Mouse (Mus musculus) gonadal fat pad, adult 2 months (tissue): ENCODE results near the gene Enkur. TPM values are rescaled to one million over a fixed set of nuclear protein-coding genes. Genes with fewer than 3 reads are reported as not detected.
"Not testable (repeated sequence)": the region's sequence is repeated elsewhere in the genome, so short reads cannot be mapped to it uniquely, and the experiment has no call there.

Source experiments
- DNase-seq: peaks from one replicate; pipeline ENCODE4 v3.0.0-alpha.2; 2012; ENCODE audit warnings: low read depth
- polyA plus RNA-seq: library from polyadenylated mRNA; depleted of rRNA; stranded (reverse); fragments of >200 nt; gene quantifications from 2 replicates; pipeline ENCODE4 v1.2.3, GENCODE M21; 2012; rRNA removed

Enkur gene
- 0.39 and 1.4 TPM in 2 replicates for polyA plus RNA-seq

DNA sequence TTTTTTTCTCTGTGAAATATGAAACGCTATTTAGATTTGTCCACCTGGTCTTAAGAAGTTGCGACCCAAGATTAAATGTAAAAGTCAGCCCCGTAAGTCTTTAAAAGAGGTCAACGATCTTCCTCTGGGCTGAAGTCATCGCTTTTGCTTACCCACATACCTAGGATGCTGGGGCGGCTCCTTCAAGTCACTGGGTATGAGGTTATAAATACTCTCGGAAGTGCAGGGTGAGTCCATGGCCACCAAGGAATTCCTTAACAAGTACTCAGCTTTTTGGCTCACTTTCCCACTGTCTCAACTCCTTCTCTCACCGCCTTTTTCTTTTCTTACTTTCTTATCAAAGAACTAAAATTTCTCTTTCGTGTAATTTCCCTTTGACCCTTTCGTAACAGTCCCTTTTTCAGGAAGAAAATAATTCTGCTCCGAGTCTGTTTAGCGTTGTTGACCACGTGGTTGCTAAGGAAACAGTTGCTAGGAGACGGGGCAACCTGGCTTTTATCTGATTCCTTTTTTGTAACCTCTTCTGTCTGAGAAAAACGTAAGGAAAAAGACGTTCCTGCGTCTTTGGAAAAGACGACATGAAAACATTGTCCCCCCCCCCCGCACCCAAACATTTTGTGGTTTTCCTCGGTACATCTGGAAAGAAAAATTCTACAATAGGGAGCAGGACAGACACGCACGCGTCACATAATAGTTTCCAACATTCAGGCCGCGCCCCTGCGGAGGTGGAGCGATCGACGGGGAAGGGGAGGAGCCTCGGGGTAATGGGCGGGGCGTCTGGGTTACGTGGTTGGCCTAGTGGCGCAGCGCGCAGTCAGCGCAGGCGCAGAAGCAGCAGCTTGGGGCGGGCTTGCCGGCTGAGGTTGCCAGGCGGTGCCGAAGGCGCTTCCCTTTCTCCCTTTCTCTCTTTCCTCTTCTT is at the start of gene Enkur, which contains the start of gene Thnsl1:
Enkur (minus strand) TSS at position 454 of the 919 bp plus-strand sequence.
Thnsl1 (plus strand) TSS at position 813 of the 919 bp plus-strand sequence.
- DNase-seq: peak; percentile 60

DNA sequence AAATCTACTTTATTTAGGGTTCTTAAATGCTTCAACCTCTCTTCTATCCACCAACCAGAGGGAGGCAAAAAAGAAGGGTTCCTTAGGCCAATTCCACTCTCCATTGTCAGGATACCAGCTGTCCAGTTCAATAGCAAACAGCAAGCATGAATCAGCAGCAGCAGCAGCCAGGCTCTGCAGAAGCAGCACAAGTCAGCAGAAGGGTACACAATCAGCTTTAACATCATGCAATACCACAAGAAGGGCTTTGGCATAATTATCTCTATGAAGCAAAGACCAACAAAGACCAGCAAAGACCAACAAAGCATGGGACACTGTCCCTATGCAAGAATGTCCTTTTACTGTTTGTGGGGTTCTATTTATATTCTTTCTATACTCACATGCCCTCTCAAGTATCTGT is 49.1 kb upstream of the Enkur start:
- no peak for DNase-seq

DNA sequence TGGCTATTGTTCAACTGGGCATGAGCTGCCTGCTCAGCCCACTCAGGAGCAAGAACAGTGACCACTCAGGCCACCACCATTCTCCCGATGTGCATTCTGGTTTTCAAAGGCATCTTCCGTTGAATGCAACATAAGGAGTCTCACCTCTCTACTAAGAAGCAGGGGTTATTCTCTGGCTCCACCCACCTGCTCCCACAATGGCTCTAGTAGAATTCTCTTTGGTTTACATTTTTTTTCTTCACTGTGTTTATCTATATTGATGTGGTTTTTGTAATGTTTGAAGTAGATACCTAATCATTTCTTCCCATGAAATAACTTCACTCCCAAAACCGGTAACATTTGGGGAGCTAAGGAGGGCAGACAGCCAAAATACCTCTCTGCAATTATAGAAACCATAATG is 48.5 kb upstream of the Enkur start:
- DNase-seq: no peak

- DNase-seq: no peak
These were observed 40.4 kb upstream of the Enkur start for GRCm38 (mm10) chr2:21245477-21246102.

GRCm38 (mm10) chr2:21244986-21245385 is 39.8 kb upstream of the Enkur start:
- no peak for DNase-seq

DNA sequence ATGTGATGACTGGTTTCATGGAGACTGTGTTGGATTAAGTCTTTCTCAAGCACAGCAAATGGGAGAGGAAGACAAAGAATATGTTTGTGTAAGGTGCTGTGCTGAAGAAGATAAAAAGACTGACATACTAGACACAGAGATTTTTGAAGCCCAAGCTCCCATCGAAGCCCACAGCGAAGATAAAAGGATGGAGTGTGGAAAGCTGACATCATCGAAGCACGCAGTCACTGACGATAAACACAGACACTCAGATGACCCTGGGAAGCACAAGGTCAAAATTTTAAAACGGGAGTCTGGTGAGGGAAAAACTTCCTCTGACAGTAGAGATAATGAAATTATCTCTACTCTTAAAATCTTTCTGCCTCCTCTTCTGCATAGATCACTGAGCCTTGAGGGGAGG is 38.9 kb upstream of the Enkur start:
- DNase-seq: not testable (repeated sequence)

GRCm38 (mm10) chr2:21236846-21237245 is 31.7 kb upstream of the Enkur start:
- peak; percentile 24 for DNase-seq

DNA sequence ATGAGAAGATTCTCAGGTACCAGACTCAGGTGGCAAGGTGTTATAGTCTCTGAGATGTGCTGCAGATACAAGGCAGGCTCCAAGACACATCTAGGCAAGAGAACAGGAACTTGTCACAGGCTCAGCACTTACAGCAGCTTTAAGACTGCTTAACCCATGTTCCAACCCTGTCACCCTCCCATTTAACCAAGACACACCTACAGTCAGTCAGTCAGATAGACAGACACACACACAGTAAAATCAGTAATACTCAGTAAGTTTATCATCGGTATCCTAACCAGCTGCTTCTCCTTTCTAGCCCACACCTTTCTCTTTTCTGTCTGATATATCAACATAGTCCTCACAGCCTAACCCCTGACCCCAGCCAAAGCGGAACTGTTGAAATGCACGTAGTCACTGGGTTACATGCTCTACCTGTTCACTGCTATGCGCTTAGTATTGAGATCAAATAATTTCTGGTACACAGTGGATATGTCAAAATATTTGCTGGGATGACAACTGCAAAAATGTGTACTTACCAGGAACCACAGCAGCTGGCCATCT is 30.8 kb upstream of the Enkur start:
- DNase-seq: no peak

DNA sequence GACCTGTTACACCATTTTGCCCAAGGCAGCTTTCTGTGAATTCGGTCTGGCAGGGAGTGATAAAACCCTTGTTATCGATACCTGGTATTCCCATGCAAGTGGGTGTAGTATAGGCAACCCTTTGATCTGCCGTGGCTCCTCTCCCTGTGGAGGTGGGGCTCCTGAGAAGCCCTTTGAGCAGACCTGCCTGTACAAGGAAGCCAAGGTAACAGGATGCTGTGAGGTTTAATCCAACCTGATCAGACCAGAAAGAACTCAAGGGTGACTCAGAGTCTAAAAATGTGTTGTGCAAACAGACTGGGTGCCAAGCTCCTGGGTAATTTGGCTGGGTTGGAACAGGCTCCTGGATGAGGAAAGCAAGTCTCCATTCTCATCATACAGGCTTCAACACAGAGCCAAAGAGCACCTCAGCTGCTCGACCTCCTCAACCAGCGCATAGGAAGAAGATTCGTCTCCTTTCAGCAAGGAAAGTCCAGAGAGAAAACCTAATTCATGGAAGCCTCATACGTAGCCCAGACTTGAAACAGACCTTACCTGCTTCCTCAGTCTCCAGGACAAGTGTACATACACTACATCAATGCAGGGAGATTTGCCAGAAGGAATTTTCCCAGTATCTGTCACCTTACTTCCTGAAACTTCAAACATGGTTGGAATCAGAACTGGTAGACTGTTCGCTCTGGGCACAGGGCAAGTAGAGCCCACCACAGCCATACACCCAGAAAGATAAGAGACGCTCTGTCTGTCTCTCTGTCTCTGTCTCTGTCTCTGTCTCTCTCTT is 29.9 kb upstream of the Enkur start:
- DNase-seq: peak; percentile 98

- DNase-seq: no peak
These were observed 26.0 kb upstream of the Enkur start for GRCm38 (mm10) chr2:21231147-21231546.

DNA sequence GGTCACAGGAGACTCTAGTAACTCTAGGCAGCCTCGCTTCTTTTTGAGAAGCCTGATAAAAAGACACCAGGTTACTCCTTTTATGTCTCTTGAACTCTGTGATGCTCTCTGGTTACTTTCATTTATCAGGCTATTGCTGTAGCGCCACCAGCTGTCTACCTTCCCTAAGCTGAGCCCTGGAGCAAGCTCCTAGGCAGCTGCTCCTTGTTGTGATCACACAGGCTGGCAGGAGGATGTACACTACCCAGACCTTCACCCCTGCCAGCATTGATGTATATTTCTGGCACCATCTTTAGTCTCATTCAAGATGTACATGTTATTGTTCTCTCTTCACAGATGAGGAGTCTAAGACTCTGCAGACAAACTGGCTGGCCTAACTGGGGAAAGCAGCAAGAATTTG is 25.1 kb upstream of the Enkur start:
- DNase-seq: no peak

GRCm38 (mm10) chr2:21222453-21223384 is 17.6 kb upstream of the Enkur start:
- DNase-seq: no peak

DNA sequence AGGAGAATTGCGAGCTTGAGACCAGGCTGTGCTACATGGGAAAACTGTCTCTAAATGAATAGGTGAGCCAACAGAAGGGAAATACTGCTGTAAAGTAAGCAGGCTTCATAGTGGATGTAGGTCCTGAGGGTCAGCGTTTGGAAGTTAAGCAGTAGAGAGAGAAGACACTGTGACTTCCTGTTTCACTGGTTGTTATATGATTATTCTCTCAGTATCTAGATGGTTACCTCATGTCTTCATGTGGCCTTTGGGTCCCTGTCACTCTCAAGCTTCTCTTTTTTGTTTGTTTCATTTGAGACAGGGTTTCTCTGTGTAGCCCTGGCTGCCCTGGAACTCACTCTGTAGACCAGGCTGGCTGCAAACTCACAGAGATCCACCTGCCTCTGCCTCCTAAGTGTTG is 10.1 kb upstream of the Enkur start:
- DNase-seq: no peak

GRCm38 (mm10) chr2:21214322-21214721 is 9.2 kb upstream of the Enkur start:
- DNase-seq: no peak

DNA sequence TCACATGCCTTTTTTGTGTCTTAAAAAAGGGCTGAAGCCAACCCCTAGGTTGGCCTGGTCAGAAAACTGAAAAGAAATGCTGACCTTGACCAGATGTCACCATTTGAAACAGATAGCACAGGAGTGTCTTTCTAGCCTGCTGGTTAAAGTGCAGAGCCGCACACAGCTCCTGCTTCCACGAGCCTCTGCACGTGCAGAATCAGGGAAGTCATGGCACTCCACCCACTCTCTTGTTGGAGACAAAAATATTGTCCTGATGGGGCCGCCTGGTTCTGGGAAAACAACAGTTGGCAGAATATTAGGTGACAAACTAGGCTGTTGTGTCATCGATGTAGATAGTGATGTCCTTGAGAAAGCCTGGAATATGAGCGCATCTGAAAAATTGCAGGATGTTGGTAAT is 6.2 kb upstream of the Enkur start:
- DNase-seq: no peak

- no peak for DNase-seq
These were observed 1.1 kb upstream of the Enkur start for GRCm38 (mm10) chr2:21206278-21206677.

GRCm38 (mm10) chr2:21205831-21206159 is 630 bp upstream of the Enkur start:
- no peak for DNase-seq

DNA sequence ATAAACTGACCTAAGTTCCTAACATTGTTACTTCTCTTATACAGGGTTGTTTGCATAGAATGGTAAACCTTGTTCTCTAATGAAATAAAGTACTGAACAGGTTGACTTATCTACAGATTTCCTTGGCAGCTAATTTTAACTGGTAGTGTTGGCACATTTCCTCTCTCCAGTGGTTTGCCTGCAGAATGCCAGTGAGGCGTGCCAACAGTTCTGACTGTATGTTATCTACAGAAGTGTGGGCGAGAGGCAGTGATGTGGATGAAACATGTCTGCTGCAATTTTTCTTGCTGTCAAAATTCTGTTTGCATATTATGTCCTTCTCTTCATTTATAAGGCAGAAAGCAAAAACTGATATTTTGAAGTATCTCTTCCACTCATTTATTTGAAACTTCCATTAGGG is 2.4 kb downstream of the Enkur start:
- DNase-seq: no peak

GRCm38 (mm10) chr2:21199051-21199450 is 6.1 kb downstream of the Enkur start:
- no peak for DNase-seq

DNA sequence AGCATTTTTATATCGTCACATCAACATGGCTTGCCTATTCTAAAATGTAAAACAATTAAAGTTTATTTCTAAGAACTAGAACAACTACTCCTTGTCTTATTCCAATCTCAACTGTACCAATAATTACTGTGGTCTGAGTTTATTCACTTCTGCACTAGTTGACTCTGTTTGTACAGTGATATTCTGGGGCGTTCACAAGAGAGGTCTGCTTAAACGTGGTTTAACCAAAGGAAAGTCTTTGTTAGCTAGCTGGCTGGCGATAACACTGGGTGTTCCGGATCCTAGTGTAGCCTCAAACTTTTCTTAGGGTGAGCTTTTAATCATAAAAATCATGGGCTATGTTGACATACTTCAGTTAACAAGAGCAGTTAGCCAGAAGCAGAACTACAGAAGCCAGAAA is 9.9 kb downstream of the Enkur start:
- DNase-seq: no peak

GRCm38 (mm10) chr2:21191232-21191631 is 13.9 kb downstream of the Enkur start:
- DNase-seq: no peak
